Mouse (Mus musculus): Measurements from ENCODE around the gene Cyb5d2. TPM values are rescaled to one million over a fixed set of nuclear protein-coding genes. Genes with fewer than 3 reads are reported as not detected.
"Not testable (repeated sequence)": the region's sequence is repeated elsewhere in the genome, so short reads cannot be mapped to it uniquely, and the experiment has no call there.

Cyb5d2 gene
- polyA plus RNA-seq, 1 experiment from 2014 or later: 5.2 TPM

- H3K36me3 ChIP-seq (replicated peaks): peaks cover 4% of the 10 kb centered on the region; the same call in 1 of the 2 replicates
- H3K4me2 ChIP-seq: no peak overlapping the region
- H3K4me1 ChIP-seq: no peaks in the 10 kb centered on the region
- no peaks in the 10 kb centered on the region for H3K27me3 ChIP-seq
- no peak overlapping the region for H3K4me3 ChIP-seq (replicated peaks)
- no peak overlapping the region for H3K27ac ChIP-seq
- ATAC-seq (ENCODE audit: low FRiP score): no peak
- H3K9ac ChIP-seq: no peak overlapping the region
- H3K9me3 ChIP-seq: no peaks in the 10 kb centered on the region
Observed at GRCm38 (mm10) chr11:72804586-72804985, 8.6 kb upstream of the Cyb5d2 start.

- Histone ChIP-seq H3K27ac (no peak overlapping the region), H3K4me3 (replicated peaks) (no peak overlapping the region), H3K9ac (no peak overlapping the region), H3K4me1 (no peaks in the 10 kb centered on the region), H3K4me2 (no peak overlapping the region), H3K27me3 (no peaks in the 10 kb centered on the region), H3K36me3 (replicated peaks) (peaks cover 4% of the 10 kb centered on the region; the same call in 1 of the 2 replicates), H3K9me3 (no peaks in the 10 kb centered on the region)
- no peak for ATAC-seq (ENCODE audit: low FRiP score)
- WGBS: 81% methylated on average over 3 of the region's 3 CpGs
Observed at GRCm38 (mm10) chr11:72803038-72803437, 7.1 kb upstream of the Cyb5d2 start.

GRCm38 (mm10) chr11:72801182-72801581 lies 5.2 kb upstream of the Cyb5d2 start:
- H3K4me1 ChIP-seq: peaks cover 7% of the 10 kb centered on the region
- ATAC-seq (ENCODE audit: low FRiP score): no peak
- H3K27ac ChIP-seq: no peak overlapping the region
- H3K36me3 ChIP-seq (replicated peaks): peaks cover 4% of the 10 kb centered on the region; the same call in 1 of the 2 replicates
- H3K27me3 ChIP-seq: no peaks in the 10 kb centered on the region
- no peak overlapping the region for H3K4me2 ChIP-seq
- H3K4me3 ChIP-seq (replicated peaks): no peak overlapping the region
- no peak overlapping the region for H3K9ac ChIP-seq
- H3K9me3 ChIP-seq: no peaks in the 10 kb centered on the region

- Histone ChIP-seq H3K4me3 (replicated peaks) (no peak overlapping the region), H3K27ac (no peak overlapping the region), H3K4me2 (no peak overlapping the region), H3K9me3 (no peaks in the 10 kb centered on the region), H3K4me1 (peaks cover 7% of the 10 kb centered on the region), H3K9ac (no peak overlapping the region), H3K27me3 (no peaks in the 10 kb centered on the region), H3K36me3 (replicated peaks) (peaks cover 4% of the 10 kb centered on the region; the same call in 1 of the 2 replicates)
- ATAC-seq (ENCODE audit: low FRiP score): no peak
Observed at GRCm38 (mm10) chr11:72798112-72798511, 2.2 kb upstream of the Cyb5d2 start.

GRCm38 (mm10) chr11:72796773-72797338 lies 914 bp upstream of the Cyb5d2 start:
- no peaks in the 10 kb centered on the region for H3K9me3 ChIP-seq
- peak overlapping the region; percentile 80 for H3K4me2 ChIP-seq
- peak overlapping the region; percentile 81 for H3K9ac ChIP-seq
- no peaks in the 10 kb centered on the region for H3K36me3 ChIP-seq (replicated peaks)
- WGBS: 19% methylated on average over 10 of the region's 10 CpGs
- H3K27me3 ChIP-seq: no peaks in the 10 kb centered on the region
- ATAC-seq (ENCODE audit: low FRiP score): no peak
- no peak overlapping the region for H3K27ac ChIP-seq
- H3K4me1 ChIP-seq: peaks cover 7% of the 10 kb centered on the region
- H3K4me3 ChIP-seq (replicated peaks): peak overlapping the region; percentile 98

GRCm38 (mm10) chr11:72796296-72796687 lies 350 bp upstream of the Cyb5d2 start:
- peak overlapping the region; percentile 98 for H3K4me3 ChIP-seq (replicated peaks)
- under 1% methylated on average over 42 of the region's 42 CpGs for WGBS
- peaks cover 7% of the 10 kb centered on the region for H3K4me1 ChIP-seq
- no peaks in the 10 kb centered on the region for H3K36me3 ChIP-seq (replicated peaks)
- no peaks in the 10 kb centered on the region for H3K9me3 ChIP-seq
- H3K27ac ChIP-seq: peak overlapping the region; percentile 65
- no peaks in the 10 kb centered on the region for H3K27me3 ChIP-seq
- H3K4me2 ChIP-seq: peak overlapping the region; percentile 80
- H3K9ac ChIP-seq: peak overlapping the region; percentile 81
- no peak; the same call in 1 of the 2 replicates for ATAC-seq (ENCODE audit: low FRiP score)

- ATAC-seq (ENCODE audit: low FRiP score): peak; percentile 24; the same call in 1 of the 2 replicates
- Histone ChIP-seq H3K4me1 (peaks cover 7% of the 10 kb centered on the region), H3K9ac (peak overlapping the region; percentile 81), H3K36me3 (replicated peaks) (no peaks in the 10 kb centered on the region), H3K4me2 (peak overlapping the region; percentile 80), H3K27ac (peak overlapping the region; percentile 79), H3K9me3 (no peaks in the 10 kb centered on the region), H3K4me3 (replicated peaks) (peak overlapping the region; percentile 98), H3K27me3 (no peaks in the 10 kb centered on the region)
- WGBS: 19% methylated on average over 14 of the region's 14 CpGs
Observed at GRCm38 (mm10) chr11:72795149-72795454, 840 bp downstream of the Cyb5d2 start.

GRCm38 (mm10) chr11:72792033-72792432 lies 3.9 kb downstream of the Cyb5d2 start:
- Histone ChIP-seq H3K4me3 (replicated peaks) (no peak overlapping the region), H3K9ac (no peak overlapping the region), H3K9me3 (no peaks in the 10 kb centered on the region), H3K4me1 (peaks cover 4% of the 10 kb centered on the region), H3K27me3 (no peaks in the 10 kb centered on the region), H3K27ac (no peak overlapping the region), H3K36me3 (replicated peaks) (no peaks in the 10 kb centered on the region), H3K4me2 (no peak overlapping the region)
- ATAC-seq (ENCODE audit: low FRiP score): no peak

- Histone ChIP-seq H3K36me3 (replicated peaks) (no peaks in the 10 kb centered on the region), H3K4me2 (no peak overlapping the region), H3K9me3 (no peaks in the 10 kb centered on the region), H3K4me1 (no peaks in the 10 kb centered on the region), H3K27me3 (no peaks in the 10 kb centered on the region), H3K27ac (no peak overlapping the region), H3K4me3 (replicated peaks) (no peak overlapping the region), H3K9ac (no peak overlapping the region)
- ATAC-seq (ENCODE audit: low FRiP score): no peak
- 85% methylated on average over 3 of the region's 3 CpGs for WGBS
Observed at GRCm38 (mm10) chr11:72782503-72782902, 13.4 kb downstream of the Cyb5d2 start.

GRCm38 (mm10) chr11:72782103-72782502 lies 13.8 kb downstream of the Cyb5d2 start:
- no peak overlapping the region for H3K4me2 ChIP-seq
- no peak for ATAC-seq (ENCODE audit: low FRiP score)
- H3K4me3 ChIP-seq (replicated peaks): no peak overlapping the region
- no peaks in the 10 kb centered on the region for H3K27me3 ChIP-seq
- no peak overlapping the region for H3K27ac ChIP-seq
- H3K4me1 ChIP-seq: no peaks in the 10 kb centered on the region
- no peak overlapping the region for H3K9ac ChIP-seq
- WGBS: 79% methylated on average over 2 of the region's 2 CpGs
- H3K36me3 ChIP-seq (replicated peaks): no peaks in the 10 kb centered on the region
- no peaks in the 10 kb centered on the region for H3K9me3 ChIP-seq

- Histone ChIP-seq H3K4me2 (no peak overlapping the region), H3K27ac (no peak overlapping the region), H3K27me3 (no peaks in the 10 kb centered on the region), H3K4me3 (replicated peaks) (no peak overlapping the region), H3K4me1 (no peaks in the 10 kb centered on the region), H3K36me3 (replicated peaks) (no peaks in the 10 kb centered on the region), H3K9ac (no peak overlapping the region), H3K9me3 (no peaks in the 10 kb centered on the region)
- ATAC-seq (ENCODE audit: low FRiP score): no peak
Observed at GRCm38 (mm10) chr11:72778957-72779356, 17.0 kb downstream of the Cyb5d2 start.

GRCm38 (mm10) chr11:72772611-72773010 lies 23.3 kb downstream of the Cyb5d2 start:
- 44% methylated on average over 1 of the region's 1 CpGs for WGBS
- H3K4me2 ChIP-seq; ATAC-seq (ENCODE audit: low FRiP score); H3K4me1 ChIP-seq; H3K27ac ChIP-seq; H3K4me3 ChIP-seq (replicated peaks); H3K27me3 ChIP-seq; H3K9ac ChIP-seq; H3K9me3 ChIP-seq: not testable (repeated sequence)
- H3K36me3 ChIP-seq (replicated peaks): peaks cover 16% of the 10 kb centered on the region

GRCm38 (mm10) chr11:72771461-72771860 lies 24.5 kb downstream of the Cyb5d2 start:
- Histone ChIP-seq H3K36me3 (replicated peaks) (peaks cover 23% of the 10 kb centered on the region), H3K9me3 (no peaks in the 10 kb centered on the region), H3K4me1 (no peaks in the 10 kb centered on the region), H3K4me3 (replicated peaks) (no peak overlapping the region), H3K27ac (no peak overlapping the region), H3K4me2 (no peak overlapping the region), H3K9ac (no peak overlapping the region), H3K27me3 (no peaks in the 10 kb centered on the region)
- no peak for ATAC-seq (ENCODE audit: low FRiP score)
- 80% methylated on average over 4 of the region's 4 CpGs for WGBS

Measured in forebrain, embryonic 12.5 days (tissue).